In the genomic region with DNA sequence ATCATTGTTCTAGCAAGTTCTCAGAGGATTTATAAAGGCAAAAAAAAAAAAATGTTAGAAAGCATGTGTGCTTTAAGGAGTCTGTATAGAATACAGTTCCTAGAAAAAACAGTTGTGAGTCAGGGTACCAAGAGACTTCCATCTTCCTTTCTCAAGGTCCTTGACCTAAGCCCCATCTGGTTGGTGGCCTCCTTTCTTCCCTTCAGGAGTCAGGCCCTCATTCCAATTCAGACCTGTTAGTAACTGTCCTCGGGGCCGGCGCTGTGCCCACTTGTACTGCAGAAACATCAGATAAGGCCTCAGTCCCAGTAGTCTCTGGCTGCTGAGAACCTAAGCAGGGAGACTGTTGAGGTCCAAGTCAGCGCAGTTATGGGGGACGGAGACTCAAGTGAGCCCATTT, we compare ENCODE assay signal across 19 mouse cellular contexts. TPM values are rescaled to one million over a fixed set of nuclear protein-coding genes. Genes with fewer than 3 reads are reported as not detected.
DNase-seq lines count a peak whose midpoint lies in the region; ATAC-seq and TF ChIP-seq lines count a peak whose summit lies in the region.
"Had no signal": no experiment of that assay in that cellular context is flagged by ENCODE, and none has a peak within 500 bp of the region (broad histone marks: within the 10 kb centered on the region; RNA-seq: fewer than 3 reads in every experiment).

A gene (minus strand): TSS at position 101 of the 400 bp plus-strand sequence.

- no peak within 1 kb of the TSS for H3K27ac ChIP-seq in kidney, adult 2 months (ENCODE audit: insufficient read depth, low read depth, low read length)
- H3K27ac ChIP-seq in kidney, embryonic 14.5 days (ENCODE audit: low read depth, low read length): no peak within 1 kb of the TSS
- H3K27ac ChIP-seq in thymus, adult 2 months (ENCODE audit: control insufficient read depth, insufficient read depth, low read length): no peak within 1 kb of the TSS
- H3K27ac ChIP-seq in liver, postnatal 0 days (ENCODE audit: low read depth): no peak within 1 kb of the TSS
- no peak within 1 kb of the TSS for H3K27ac ChIP-seq in forebrain, embryonic 10.5 days
- H3K27ac ChIP-seq: heart, embryonic 13.5 days; kidney, postnatal 0 days; layer of hippocampus, adult 2 months; limb, embryonic 10.5 days; neural tube, embryonic 12.5 days had no signal

- H3K4me3 ChIP-seq in kidney, adult 2 months (ENCODE audit: insufficient read depth, low read depth, low read length): peak within 1 kb of the TSS; percentile 23; the same call in 1 of the 2 replicates
- H3K4me3 ChIP-seq in kidney, embryonic 14.5 days (ENCODE audit: low read length): no peak within 1 kb of the TSS
- peak within 1 kb of the TSS; percentile 18 for H3K4me3 ChIP-seq in thymus, adult 2 months (ENCODE audit: control insufficient read depth, insufficient read depth, low read length)
- no peak within 1 kb of the TSS for H3K4me3 ChIP-seq in liver, postnatal 0 days (ENCODE audit: low read depth, low read length)
- H3K4me3 ChIP-seq in forebrain, embryonic 10.5 days: no peak within 1 kb of the TSS
- H3K4me3 ChIP-seq: heart, embryonic 13.5 days; layer of hippocampus, adult 2 months; limb, embryonic 10.5 days; neural tube, embryonic 12.5 days had no signal

- no peak within 1 kb of the TSS for H3K9ac ChIP-seq in kidney, embryonic 14.5 days (ENCODE audit: low read depth, low read length)
- no peak within 1 kb of the TSS for H3K9ac ChIP-seq in liver, postnatal 0 days (replicated peaks)
- H3K9ac ChIP-seq: heart, embryonic 13.5 days; neural tube, embryonic 12.5 days had no signal

- no peaks in the 10 kb centered on the region for H3K36me3 ChIP-seq in kidney, adult 2 months (ENCODE audit: control insufficient read depth, insufficient read depth, low read length)
- H3K36me3 ChIP-seq in kidney, embryonic 14.5 days (ENCODE audit: control insufficient read depth, insufficient read depth, low read length): peaks cover 32% of the 10 kb centered on the region
- peaks cover 53% of the 10 kb centered on the region for H3K36me3 ChIP-seq in thymus, adult 2 months (ENCODE audit: control insufficient read depth, insufficient read depth, low read length)
- peaks cover 51% of the 10 kb centered on the region for H3K36me3 ChIP-seq in liver, postnatal 0 days (replicated peaks; ENCODE audit: insufficient read depth, low read length)
- H3K36me3 ChIP-seq in forebrain, embryonic 10.5 days (replicated peaks): peaks cover 15% of the 10 kb centered on the region
- H3K36me3 ChIP-seq: neural tube, embryonic 12.5 days had no signal

- no peak for DNase-seq in kidney, adult 2 months
- DNase-seq in thymus, adult 2 months: no peak
- DNase-seq in thymus, postnatal 4 days: no peak
- DNase-seq in liver, postnatal 0 days: no peak
- no peak for DNase-seq in forebrain, embryonic 10.5 days (ENCODE audit: extremely low spot score, low spot score)
- DNase-seq: adrenal gland, postnatal 36 days; cerebellum, postnatal 25 days; right cerebral cortex, postnatal 14 days had no signal

- H3K4me1 ChIP-seq in kidney, adult 2 months (ENCODE audit: control insufficient read depth, insufficient read depth, low read length): no peaks in the 10 kb centered on the region
- peaks cover 10% of the 10 kb centered on the region; the same call in 1 of the 2 replicates for H3K4me1 ChIP-seq in kidney, embryonic 14.5 days (ENCODE audit: control insufficient read depth, insufficient read depth, low read length)
- H3K4me1 ChIP-seq in thymus, adult 2 months (replicated peaks; ENCODE audit: control insufficient read depth, insufficient read depth, low read length): peaks cover 34% of the 10 kb centered on the region
- H3K4me1 ChIP-seq in liver, postnatal 0 days (ENCODE audit: insufficient read depth): peaks cover 27% of the 10 kb centered on the region
- H3K4me1 ChIP-seq in forebrain, embryonic 10.5 days: peaks cover 24% of the 10 kb centered on the region

- no peak for TF ChIP-seq CTCF in kidney, adult 2 months (conservative IDR thresholded peaks at IDR 0.05; ENCODE audit: insufficient read depth, insufficient read length, low read depth, low read length)
- TF ChIP-seq CTCF in thymus, adult 2 months (IDR thresholded peaks at IDR 0.05; ENCODE audit: borderline replicate concordance, control insufficient read depth, extremely low read depth, insufficient read depth, low read length, poor library complexity): no peak
- TF ChIP-seq CTCF in liver, postnatal 0 days (IDR thresholded peaks at IDR 0.05; ENCODE audit: low read depth): no peak

- TF ChIP-seq POLR2A in kidney, adult 2 months (IDR thresholded peaks at IDR 0.05; ENCODE audit: low read depth, low read length): no peak
- no peak for TF ChIP-seq POLR2A in thymus, adult 2 months (IDR thresholded peaks at IDR 0.05; ENCODE audit: control insufficient read depth, extremely low read depth, insufficient read depth, low read length, poor library complexity)

- no peaks in the 10 kb centered on the region for H3K9me3 ChIP-seq in kidney, embryonic 14.5 days (ENCODE audit: control insufficient read depth, low read length)
- H3K9me3 ChIP-seq in liver, postnatal 0 days (ENCODE audit: low read length): no peaks in the 10 kb centered on the region
- H3K9me3 ChIP-seq in forebrain, embryonic 10.5 days: no peaks in the 10 kb centered on the region
- H3K9me3 ChIP-seq: heart, embryonic 13.5 days; limb, embryonic 10.5 days; neural tube, embryonic 12.5 days had no signal

- no peak for TF ChIP-seq EP300 in liver, postnatal 0 days (IDR thresholded peaks at IDR 0.05; ENCODE audit: low read depth)

- H3K27me3 ChIP-seq in kidney, adult 2 months (replicated peaks; ENCODE audit: control insufficient read depth, insufficient read depth, low read length): no peaks in the 10 kb centered on the region
- no peaks in the 10 kb centered on the region for H3K27me3 ChIP-seq in kidney, embryonic 14.5 days (ENCODE audit: control insufficient read depth, insufficient read depth, low read length)
- no peaks in the 10 kb centered on the region for H3K27me3 ChIP-seq in thymus, adult 2 months (ENCODE audit: control insufficient read depth, insufficient read depth, low read length)
- no peaks in the 10 kb centered on the region for H3K27me3 ChIP-seq in liver, postnatal 0 days (ENCODE audit: insufficient read depth, low read length)
- H3K27me3 ChIP-seq in forebrain, embryonic 10.5 days (ENCODE audit: poor library complexity, severe bottlenecking): peaks cover 37% of the 10 kb centered on the region

- ATAC-seq in kidney, embryonic 14.5 days (ENCODE audit: low FRiP score, low TSS enrichment): no peak
- ATAC-seq in liver, postnatal 0 days: no peak
- ATAC-seq in granulocyte monocyte progenitor cell, adult 5-6 weeks (replicated peaks; ENCODE audit: poor library complexity, severe bottlenecking): no peak
- ATAC-seq: forebrain, embryonic 14.5 days; inflammation-experienced regulatory T-cells, adult 6 months; midbrain, embryonic 16.5 days had no signal

- H3K4me2 ChIP-seq in kidney, embryonic 14.5 days (replicated peaks; ENCODE audit: low read depth, low read length): no peak within 1 kb of the TSS
- peak within 1 kb of the TSS; percentile 79 for H3K4me2 ChIP-seq in liver, postnatal 0 days (ENCODE audit: low read depth, low read length)
- H3K4me2 ChIP-seq: neural tube, embryonic 12.5 days had no signal

- WGBS in kidney, adult 2 months: 84% methylated on average over 5 of the region's 5 CpGs
- WGBS in kidney, embryonic 14.5 days: 92% methylated on average over 5 of the region's 5 CpGs
- 93% methylated on average over 5 of the region's 5 CpGs for WGBS in thymus, adult 2 months
- WGBS in liver, postnatal 0 days (ENCODE audit: insufficient replicate concordance): 75% methylated on average over 5 of the region's 5 CpGs
- WGBS in forebrain, embryonic 10.5 days: 89% methylated on average over 5 of the region's 5 CpGs

RNA-seq across cellular contexts. Expression of the gene that starts here (rescaled TPM):
- polyA plus RNA-seq in kidney, adult 2 months (2012; rRNA removed): 0.91 and 1.1 TPM in 2 replicates
- 0.44 TPM in 1 of 2 replicates, not detected in the other for polyA plus RNA-seq in kidney, embryonic 14.5 days (2014; fragmentation: Nextera tagmentation; extraction: Ambion mirVana)
- 0.86 and 0.98 TPM in 2 replicates for polyA plus RNA-seq in thymus, adult 2 months (2012; rRNA removed)
- 0.12 and 0.23 TPM in 2 replicates for polyA plus RNA-seq in liver, postnatal 0 days (2015; fragmentation: Nextera tagmentation; extraction: Ambion mirVana)
- not detected in 2 replicates for polyA plus RNA-seq in forebrain, embryonic 10.5 days (2016; fragmentation: Nextera tagmentation; extraction: Ambion mirVana)
- total RNA-seq in granulocyte monocyte progenitor cell, adult 5-6 weeks (2014; fragmentation: Nextera tagmentation): 2.5 and 4.8 TPM in 2 replicates
- not detected in 2 replicates for total RNA-seq in granulocyte monocyte progenitor cell, adult 5-6 weeks (2017)
- polyA plus RNA-seq: forebrain, embryonic 14.5 days; hindbrain, embryonic 11.5 days; limb, embryonic 10.5 days; midbrain, embryonic 16.5 days; neural tube, embryonic 12.5 days had no signal

Comparison
In these comparisons a context has a peak if more than half of its experiments do, and no peak if none do; other contexts are left out.
1. H3K4me3 ChIP-seq: peak in kidney, adult 2 months (single experiment) and thymus, adult 2 months (single experiment); none in kidney, embryonic 14.5 days (single experiment), liver, postnatal 0 days (single experiment) and forebrain, embryonic 10.5 days (single experiment).